ENCODE assay signal across 14 mouse cellular contexts in the genomic region with DNA sequence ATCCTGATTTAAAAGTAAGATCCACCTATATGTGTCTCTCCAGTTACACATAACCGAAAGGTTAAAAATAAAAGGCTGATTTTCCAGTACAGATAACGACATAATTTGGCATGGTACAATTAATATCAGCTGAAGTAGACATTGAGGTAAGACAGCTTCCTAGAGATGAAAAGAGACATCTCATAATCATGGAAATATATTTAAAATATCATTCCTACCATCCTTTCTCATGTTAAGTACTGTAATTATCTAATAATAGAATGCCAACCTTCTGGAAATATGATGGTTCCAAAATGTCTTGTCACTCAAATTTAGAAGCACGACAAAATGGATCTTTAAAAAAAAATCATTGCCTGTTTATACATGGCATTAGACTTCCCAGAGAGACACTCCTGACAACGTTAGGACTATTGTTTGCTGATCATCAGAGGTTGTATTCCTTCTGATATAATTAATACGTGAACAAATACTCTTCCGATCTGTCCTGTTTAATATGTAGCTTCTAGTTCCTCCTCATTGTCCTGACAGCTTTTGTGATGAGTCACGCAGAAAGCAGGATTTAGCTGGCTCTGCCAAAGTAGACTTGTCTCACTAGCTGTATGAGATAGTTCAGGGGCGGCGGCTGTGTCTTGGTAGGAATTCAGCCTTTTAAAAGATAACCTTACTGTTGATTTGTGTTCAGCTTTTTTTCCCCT. TPM values are rescaled to one million over a fixed set of nuclear protein-coding genes. Genes with fewer than 3 reads are reported as not detected.
DNase-seq lines count a peak whose midpoint lies in the region; ATAC-seq and TF ChIP-seq lines count a peak whose summit lies in the region.
"Had no signal": no experiment of that assay in that cellular context is flagged by ENCODE, and none has a peak within 500 bp of the region (broad histone marks: within the 10 kb centered on the region; RNA-seq: fewer than 3 reads in every experiment).

No protein-coding gene starts in this region.

- H3K9ac ChIP-seq in liver, embryonic 11.5 days (ENCODE audit: low read depth, low read length) = no peak overlapping the region
- H3K9ac ChIP-seq: embryonic facial prominence, embryonic 12.5 days; hindbrain, embryonic 15.5 days; kidney, embryonic 15.5 days; neural tube, embryonic 12.5 days; stomach, embryonic 15.5 days had no signal

- no peaks in the 10 kb centered on the region for H3K36me3 ChIP-seq in liver, embryonic 11.5 days (ENCODE audit: control insufficient read depth, insufficient read depth, low read length)
- H3K36me3 ChIP-seq: embryonic facial prominence, embryonic 12.5 days; hindbrain, embryonic 15.5 days; kidney, embryonic 15.5 days; neural tube, embryonic 12.5 days; stomach, embryonic 15.5 days had no signal

- WGBS in liver, embryonic 11.5 days = 70% methylated on average over 9 of the region's 9 CpGs

- no peaks in the 10 kb centered on the region for H3K9me3 ChIP-seq in liver, embryonic 11.5 days (ENCODE audit: control insufficient read depth, low read length)
- H3K9me3 ChIP-seq: embryonic facial prominence, embryonic 12.5 days; hindbrain, embryonic 15.5 days; kidney, embryonic 15.5 days; neural tube, embryonic 12.5 days; stomach, embryonic 15.5 days had no signal

- intact Hi-C loops in left cerebral cortex, adult 2 months (cut with DNase I) = loop anchor here (5.0 kb wide), 1 partner anchor 73 kb away; the partner anchor contains the start of gene Fstl1
- intact Hi-C loops in left cerebral cortex, postnatal 10 days (cut with DNase I) = no loop called here

- peak overlapping the region; percentile 86 for H3K27ac ChIP-seq in left cerebral cortex, adult 2 months
- no peak overlapping the region for H3K27ac ChIP-seq in liver, embryonic 11.5 days (ENCODE audit: low read depth, low read length)
- H3K27ac ChIP-seq: embryonic facial prominence, embryonic 12.5 days; hindbrain, embryonic 15.5 days; kidney, embryonic 15.5 days; neural tube, embryonic 12.5 days; stomach, embryonic 15.5 days had no signal

- no peak for TF ChIP-seq CTCF in left cerebral cortex, adult 2 months (IDR thresholded peaks at IDR 0.05)

- no peak for ATAC-seq in liver, embryonic 11.5 days (replicated peaks; ENCODE audit: low FRiP score)

- no peak overlapping the region for H3K4me3 ChIP-seq in left cerebral cortex, adult 2 months
- H3K4me3 ChIP-seq in liver, embryonic 11.5 days (ENCODE audit: low read depth, low read length) = no peak overlapping the region
- H3K4me3 ChIP-seq: embryonic facial prominence, embryonic 12.5 days; hindbrain, embryonic 15.5 days; kidney, embryonic 15.5 days; neural tube, embryonic 12.5 days; stomach, embryonic 15.5 days had no signal

- no peaks in the 10 kb centered on the region for H3K4me1 ChIP-seq in liver, embryonic 11.5 days (replicated peaks; ENCODE audit: control insufficient read depth, insufficient read depth, low read length)
- H3K4me1 ChIP-seq: kidney, embryonic 15.5 days; neural tube, embryonic 12.5 days; stomach, embryonic 15.5 days had no signal

- H3K4me2 ChIP-seq in liver, embryonic 11.5 days = no peak overlapping the region
- H3K4me2 ChIP-seq: embryonic facial prominence, embryonic 12.5 days; hindbrain, embryonic 15.5 days; kidney, embryonic 15.5 days; neural tube, embryonic 12.5 days; stomach, embryonic 15.5 days had no signal

- DNase-seq in frontal cortex, postnatal 36 days (ENCODE audit: low spot score in 2 of 2) = peak; percentile 34 to 73
- no peak for DNase-seq in frontal cortex, postnatal 25 days (ENCODE audit: low spot score in 2 of 2)
- peak in 1 of 2 experiments; percentile 43 for DNase-seq in left cerebral cortex, adult 2 months (ENCODE audit: extremely low spot score in 1 of 2, low spot score in 2 of 2)
- no peak for DNase-seq in left cerebral cortex, postnatal 10 days (ENCODE audit: extremely low spot score in 1 of 2, low spot score in 2 of 2)
- DNase-seq in MN1 (ENCODE audit: low spot score) = peak; percentile 38
- peak; percentile 89 for DNase-seq in brain, adult 2 months (ENCODE audit: low read depth, low spot score)
- no peak for DNase-seq in liver, embryonic 11.5 days (ENCODE audit: low spot score)
- DNase-seq: cerebellum, adult 8-10 months; lung, adult 18-20 months had no signal

- H3K27me3 ChIP-seq in liver, embryonic 11.5 days (replicated peaks; ENCODE audit: control insufficient read depth, insufficient read depth, low read length) = no peaks in the 10 kb centered on the region
- H3K27me3 ChIP-seq: embryonic facial prominence, embryonic 12.5 days; hindbrain, embryonic 15.5 days; kidney, embryonic 15.5 days; neural tube, embryonic 12.5 days; stomach, embryonic 15.5 days had no signal

RNA-seq across cellular contexts. Expression of gene Ndufb4, which starts 50.4 kb away (rescaled TPM):
- total RNA-seq in left cerebral cortex, adult 2 months (2021) = 10 to 100 TPM; 68.5 to 69.7 TPM
- 10 to 100 TPM; 72.5 to 73.8 TPM for total RNA-seq in left cerebral cortex, postnatal 10 days (2021)
- polyA plus RNA-seq in liver, embryonic 11.5 days (2014; fragmentation: Nextera tagmentation; extraction: Ambion mirVana) = 67.6 and 72.2 TPM in 2 replicates

Comparison
In these comparisons a context has a peak if more than half of its experiments do, and no peak if none do; other contexts are left out.
1. DNase-seq: peak in frontal cortex, postnatal 36 days (2 of 2), MN1 (single experiment) and brain, adult 2 months (single experiment); none in frontal cortex, postnatal 25 days (0 of 2), left cerebral cortex, postnatal 10 days (0 of 2) and liver, embryonic 11.5 days (single experiment).